Mouse (Mus musculus): ENCODE measurements at regions not wholly inside any gene's neighbourhood (a gene's known extent, or its start where the extent isn't known, plus 50 kb on each side); places are given as distances from the start of the nearest gene placed in this dataset.
"Not testable (repeated sequence)": the region's sequence is repeated elsewhere in the genome, so short reads cannot be mapped to it uniquely, and the experiment has no call there.

- DNase-seq, result no peak
These were observed 985.1 kb downstream of the 4930447A16Rik start for GRCm38 (mm10) chr15:38410462-38410861.

GRCm38 (mm10) chr15:38412481-38412880 is 987.1 kb downstream of the 4930447A16Rik start:
- DNase-seq, result no peak

- no peak for DNase-seq
These were observed 988.0 kb downstream of the 4930447A16Rik start for GRCm38 (mm10) chr15:38413329-38413728.

- DNase-seq, result no peak
These were observed 989.1 kb downstream of the 4930447A16Rik start for GRCm38 (mm10) chr15:38414318-38415090.

- no peak for DNase-seq
These were observed 989.7 kb downstream of the 4930447A16Rik start for GRCm38 (mm10) chr15:38415091-38415486.

- DNase-seq, result no peak
These were observed 994.3 kb downstream of the 4930447A16Rik start for GRCm38 (mm10) chr15:38419621-38420020.

- DNase-seq, result no peak
These were observed 995.4 kb downstream of the 4930447A16Rik start for GRCm38 (mm10) chr15:38420784-38421183.

GRCm38 (mm10) chr15:38422741-38423140 is 997.4 kb downstream of the 4930447A16Rik start:
- DNase-seq, result no peak

- no peak for DNase-seq
These were observed 1000.2 kb downstream of the 4930447A16Rik start for GRCm38 (mm10) chr15:38425506-38425905.

GRCm38 (mm10) chr15:38427966-38428365 is 1002.6 kb downstream of the 4930447A16Rik start:
- DNase-seq, result no peak

GRCm38 (mm10) chr15:38431668-38432067 is 1006.3 kb downstream of the 4930447A16Rik start:
- peak; percentile 62 for DNase-seq

GRCm38 (mm10) chr15:38433386-38433785 is 1008.0 kb downstream of the 4930447A16Rik start:
- no peak for DNase-seq

- DNase-seq, result not testable (repeated sequence)
These were observed 1008.9 kb downstream of the 4930447A16Rik start for GRCm38 (mm10) chr15:38434239-38434638.

All from adrenal gland, adult 2 months (tissue).